Mouse (Mus musculus): ENCODE measurements around the gene Pacs1.

- TF ChIP-seq CTCF (IDR thresholded peaks at IDR 0.05; ENCODE audit: insufficient read depth, low read depth, low read length) = no peak
- TF ChIP-seq POLR2A (IDR thresholded peaks at IDR 0.05; ENCODE audit: insufficient read depth, low read depth, low read length) = peak; percentile 31; the same call in 1 of the 2 replicates
Observed at GRCm38 (mm10) chr19:5098363-5099143, 174.4 kb downstream of the Pacs1 start, which contains the start of gene Cnih2.
